Mouse (Mus musculus) kidney, postnatal 0 days (tissue): Measurements from ENCODE around the gene Pou2f1. TPM values are rescaled to one million over a fixed set of nuclear protein-coding genes. Genes with fewer than 3 reads are reported as not detected.

Experiments
- ATAC-seq: fragments of 200-750 bp; cut with Nextera tagmentation; replicated peaks from 2 replicates; pipeline ENCODE4 v1.8.0; 2017; ENCODE audit warnings: low read depth, moderate number of reproducible peaks, moderate TSS enrichment, moderate library complexity; ENCODE audit not compliant: low FRiP score
- DNase-seq: peaks from one replicate; pipeline ENCODE4 v3.0.0-alpha.2; 2016; ENCODE audit warnings: low spot score
- H3K27ac ChIP-seq: fragments of 300-500 bp; sonication (generic); 2 replicates; pipeline ENCODE4 v1.5.1; 2014; ENCODE audit warnings: mild to moderate bottlenecking
- H3K27me3 ChIP-seq: fragments of 300-500 bp; sonication (generic); 2 replicates; pipeline ENCODE4 v1.6.1; 2014; ENCODE audit warnings: low read length, mixed read lengths; ENCODE audit not compliant: insufficient read depth
- H3K36me3 ChIP-seq: fragments of 300-500 bp; sonication (generic); 2 replicates; pipeline ENCODE4 v1.6.1; 2014; ENCODE audit warnings: low read length, mixed read lengths; ENCODE audit not compliant: insufficient read depth
- H3K4me1 ChIP-seq: fragments of 300-500 bp; sonication (generic); replicated peaks from 2 replicates; pipeline ENCODE4 v1.6.1; 2014; ENCODE audit warnings: antibody characterized with exemption, low read length, mixed read lengths; ENCODE audit not compliant: insufficient read depth
- H3K4me2 ChIP-seq: fragments of 300-500 bp; sonication (generic); 2 replicates; pipeline ENCODE4 v1.6.1; 2014; ENCODE audit warnings: mild to moderate bottlenecking, low read length, moderate library complexity, mixed read lengths
- H3K4me3 ChIP-seq: fragments of 300-500 bp; sonication (generic); replicated peaks from 2 replicates; pipeline ENCODE4 v1.5.1; 2014; ENCODE audit warnings: low read depth, low read length
- H3K9ac ChIP-seq: fragments of 300-500 bp; sonication (generic); 2 replicates; pipeline ENCODE4 v1.6.1; 2014; ENCODE audit warnings: low read depth, low read length
- H3K9me3 ChIP-seq: fragments of 300-500 bp; sonication (generic); replicated peaks from 2 replicates; pipeline ENCODE4 v1.6.1; 2016; ENCODE audit warnings: low read length, inconsistent platforms, mixed read lengths
- CTCF ChIP-seq: IDR thresholded peaks from 2 replicates; pipeline ENCODE4 v1.5.1; 2016; ENCODE audit warnings: antibody characterized with exemption, low read depth, mild to moderate bottlenecking, moderate library complexity
- WGBS: fragments of 180-500 bp; shearing (Covaris S2); extraction: QIAGEN DNeasy Blood & Tissue Kit; methylation state at CpG from one replicate; pipeline ENCODE4 v1.1.7; 2014; 5-methylcytosine and 5-hydroxymethylcytosine counted together
- polyA plus RNA-seq: library from polyadenylated mRNA; unstranded; fragments of >200 nt; fragmentation: Nextera tagmentation; extraction: Ambion mirVana; gene quantifications from 2 replicates; pipeline ENCODE4 v1.2.1, GENCODE M21; 2015

Pou2f1 gene
- polyA plus RNA-seq, 1 experiment from 2014 or later: 11.6 TPM

DNA sequence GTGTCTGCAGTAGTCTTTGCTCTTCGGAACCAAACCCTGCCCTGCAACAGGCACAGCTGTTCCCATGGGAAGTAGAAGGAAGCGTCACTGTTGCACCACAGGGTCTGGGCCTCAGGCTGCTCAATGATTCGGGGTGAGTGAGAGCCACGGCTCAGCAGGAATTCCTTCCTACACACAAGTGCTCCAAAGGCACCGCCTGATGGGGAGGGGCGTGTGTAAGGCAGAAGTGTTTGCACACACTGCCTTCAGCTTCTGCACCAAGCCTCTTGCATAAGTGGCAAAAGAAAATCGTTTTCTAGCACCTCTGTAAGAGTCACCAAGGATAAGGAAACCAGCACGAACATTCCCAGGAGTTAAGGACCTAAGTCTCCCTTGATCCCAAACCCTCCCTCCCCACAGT, 127.8 kb downstream of the Pou2f1 start:
- 60% methylated on average over 8 of the region's 8 CpGs for WGBS
- H3K27me3 ChIP-seq: no peaks in the 10 kb centered on the region
- DNase-seq (no peak), ATAC-seq (no peak)
- no peaks in the 10 kb centered on the region for H3K9me3 ChIP-seq
- no peaks in the 10 kb centered on the region for H3K4me1 ChIP-seq
- H3K4me2 ChIP-seq: no peak overlapping the region
- TF ChIP-seq CTCF: no peak
- peaks cover 17% of the 10 kb centered on the region for H3K36me3 ChIP-seq
- H3K27ac ChIP-seq: no peak overlapping the region
- no peak overlapping the region for H3K4me3 ChIP-seq
- no peak overlapping the region for H3K9ac ChIP-seq

DNA sequence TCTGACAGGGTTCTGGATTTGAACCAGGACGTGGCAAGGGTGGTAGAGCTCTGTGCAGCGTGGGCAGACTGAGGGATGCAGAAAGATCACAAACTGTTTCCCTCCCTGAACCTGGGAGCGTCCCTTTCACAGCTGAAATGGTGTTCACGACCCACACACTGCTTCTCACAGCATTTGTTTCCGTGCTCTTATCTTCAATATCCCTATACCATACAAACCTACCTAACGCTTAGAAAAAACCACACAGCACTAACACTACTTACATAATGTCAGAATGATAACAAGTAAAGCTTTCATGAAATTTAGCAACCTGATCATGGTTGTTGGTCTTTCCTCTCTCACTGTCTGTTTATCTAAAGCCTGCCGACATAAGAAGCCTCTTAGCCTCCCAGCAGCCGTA, 133.8 kb downstream of the Pou2f1 start:
- no peak for ATAC-seq
- H3K27me3 ChIP-seq: no peaks in the 10 kb centered on the region
- WGBS: 87% methylated on average over 8 of the region's 8 CpGs

DNA sequence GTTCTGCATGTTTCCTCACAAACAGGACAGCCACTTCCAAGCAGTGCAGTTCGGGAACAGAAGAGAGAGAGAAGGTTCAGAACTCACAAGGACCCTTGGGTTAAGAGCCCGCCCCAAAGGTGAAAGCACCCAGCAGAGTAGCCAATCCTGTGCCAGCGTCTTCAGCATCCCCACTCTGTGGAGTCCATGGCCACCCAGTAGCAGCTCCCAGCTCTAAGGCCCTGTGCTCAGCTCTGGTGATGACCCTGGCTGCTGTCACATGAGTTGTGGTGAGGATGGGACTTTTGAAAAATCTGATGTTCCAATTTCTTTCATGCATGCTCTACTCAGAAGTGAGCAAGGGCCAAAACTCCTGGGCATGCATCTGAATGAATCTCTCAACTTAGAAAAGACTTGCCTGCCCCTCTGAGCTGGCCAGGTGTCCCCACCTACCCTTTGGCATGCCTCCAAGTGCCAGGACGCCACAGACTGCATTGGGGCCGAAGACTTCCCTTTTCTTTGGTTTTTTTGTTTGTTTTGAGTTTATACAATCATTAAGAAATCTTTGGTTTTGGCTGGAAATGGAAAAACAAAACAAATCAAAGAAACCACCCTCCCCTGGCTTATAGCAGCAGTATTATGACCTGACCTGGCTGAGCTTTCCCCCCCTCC, 135.7 kb downstream of the Pou2f1 start:
- Histone ChIP-seq H3K36me3 (no peaks in the 10 kb centered on the region), H3K4me2 (no peak overlapping the region), H3K4me3 (no peak overlapping the region), H3K9ac (no peak overlapping the region), H3K4me1 (0 out of 2 replicates have a peak, but pooled peaks cover 4% of the 10 kb centered on the region), H3K27me3 (no peaks in the 10 kb centered on the region), H3K9me3 (no peaks in the 10 kb centered on the region), H3K27ac (no peak overlapping the region)
- TF ChIP-seq CTCF: no peak
- WGBS: 68% methylated on average over 5 of the region's 5 CpGs
- ATAC-seq (no peak), DNase-seq (no peak)

More for the DNA sequence above, 133.8 kb downstream of the Pou2f1 start:
- Histone ChIP-seq H3K9ac (no peak overlapping the region), H3K4me2 (no peak overlapping the region), H3K36me3 (no peaks in the 10 kb centered on the region), H3K4me3 (no peak overlapping the region), H3K4me1 (0 out of 2 replicates have a peak, but pooled peaks cover 4% of the 10 kb centered on the region), H3K27ac (no peak overlapping the region), H3K9me3 (no peaks in the 10 kb centered on the region)
- DNase-seq: no peak
- no peak for TF ChIP-seq CTCF

DNA sequence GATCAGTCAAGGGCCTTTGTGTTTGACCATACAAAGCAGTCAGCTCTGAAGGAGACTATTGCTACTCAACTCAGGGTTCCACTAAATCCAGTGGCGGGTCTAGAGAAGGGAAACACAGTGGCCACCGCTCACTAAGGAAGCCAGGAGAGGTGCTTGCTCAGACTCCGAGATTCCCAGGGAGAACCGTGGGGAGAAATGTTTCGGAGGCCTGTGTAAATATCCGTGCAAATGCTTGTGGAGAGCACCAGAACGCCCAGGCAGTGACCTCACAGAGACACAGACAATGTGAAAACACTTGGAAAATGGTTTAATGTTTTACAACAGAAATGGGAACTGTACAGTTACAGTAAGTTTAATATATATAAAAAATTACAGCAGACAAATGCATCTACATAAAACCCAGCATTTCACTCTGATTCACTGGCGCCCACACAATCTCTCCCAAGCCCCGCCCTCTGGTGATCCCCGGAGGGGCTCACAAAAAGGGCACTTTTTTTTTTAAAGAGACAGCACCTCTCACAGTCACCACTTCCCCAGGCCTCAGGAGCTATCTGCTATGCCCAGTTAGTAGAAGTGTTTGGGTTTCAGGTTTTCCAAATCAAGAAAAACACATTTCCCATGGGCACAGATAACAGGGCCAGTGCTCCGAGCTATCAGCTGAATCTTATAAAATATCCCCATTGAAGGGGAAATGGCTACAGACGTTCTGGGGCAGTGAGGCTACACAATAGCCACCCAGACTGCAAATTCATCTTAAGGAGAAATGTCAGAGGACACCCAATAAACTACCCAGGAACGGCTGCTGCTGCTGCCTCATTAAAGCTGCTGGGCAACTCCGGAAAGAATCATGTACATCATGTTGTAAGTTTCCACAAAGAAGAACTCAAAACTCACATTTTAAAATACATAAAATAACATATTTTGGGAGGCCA, 137.3 kb downstream of the Pou2f1 start:
- no peak overlapping the region for H3K9ac ChIP-seq
- ATAC-seq (no peak), DNase-seq (peak; percentile 59)
- H3K4me1 ChIP-seq: peaks cover 8% of the 10 kb centered on the region; the same call in 1 of the 2 replicates
- no peaks in the 10 kb centered on the region for H3K9me3 ChIP-seq
- 0 out of 2 replicates have a peak overlapping the region, but pooled peaks have one; percentile 1 for H3K4me2 ChIP-seq
- H3K27ac ChIP-seq: no peak overlapping the region; the same call in 1 of the 2 replicates
- no peak for TF ChIP-seq CTCF
- WGBS: 40% methylated on average over 14 of the region's 14 CpGs
- no peaks in the 10 kb centered on the region for H3K27me3 ChIP-seq
- H3K4me3 ChIP-seq: no peak overlapping the region
- H3K36me3 ChIP-seq: no peaks in the 10 kb centered on the region

DNA sequence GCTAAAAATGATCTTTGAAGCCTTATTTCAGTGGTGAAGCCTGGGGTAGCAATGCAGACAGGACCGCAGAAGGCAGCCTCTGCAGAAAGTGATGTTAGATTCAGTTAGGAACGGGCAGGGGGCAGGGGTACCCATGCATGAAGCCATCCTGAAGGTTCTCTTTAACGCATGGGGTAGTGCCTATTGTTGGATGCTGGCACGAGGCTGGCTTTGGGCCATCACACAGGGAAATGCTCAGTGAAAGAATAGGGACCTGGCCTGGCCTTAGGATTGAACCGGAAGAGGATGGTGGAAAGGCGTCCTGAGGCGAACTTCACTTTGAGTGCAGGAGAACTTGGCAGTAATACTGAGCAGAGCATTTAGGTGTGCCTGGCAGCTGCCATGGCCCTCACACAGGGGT, 140.4 kb downstream of the Pou2f1 start:
- Histone ChIP-seq H3K4me3 (no peak overlapping the region), H3K36me3 (no peaks in the 10 kb centered on the region), H3K4me2 (no peak overlapping the region), H3K4me1 (peaks cover 8% of the 10 kb centered on the region; the same call in 1 of the 2 replicates), H3K27ac (no peak overlapping the region), H3K9me3 (no peaks in the 10 kb centered on the region), H3K27me3 (no peaks in the 10 kb centered on the region), H3K9ac (no peak overlapping the region)
- TF ChIP-seq CTCF: no peak
- ATAC-seq: no peak
- WGBS: 65% methylated on average over 7 of the region's 7 CpGs
- no peak for DNase-seq

DNA sequence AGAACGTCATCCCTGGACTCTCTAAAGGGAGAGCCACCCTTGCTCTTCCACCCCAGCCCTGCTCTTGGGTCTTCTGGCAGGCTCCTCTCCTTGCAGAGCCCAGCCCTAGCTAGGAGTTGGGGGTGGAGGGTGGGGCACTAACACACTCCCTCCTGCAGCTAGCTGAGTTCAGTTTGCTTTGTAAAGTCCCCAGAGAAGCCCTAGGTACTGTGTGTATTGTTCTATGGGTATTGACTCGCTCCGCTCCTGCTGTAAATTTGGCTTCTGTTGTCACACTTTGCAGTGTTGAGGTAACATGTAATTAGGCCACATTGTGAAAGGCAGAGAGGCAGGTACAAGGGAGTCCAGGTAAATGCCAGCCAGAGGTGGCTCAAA, 141.3 kb downstream of the Pou2f1 start:
- H3K27me3 ChIP-seq: no peaks in the 10 kb centered on the region
- H3K9me3 ChIP-seq: no peaks in the 10 kb centered on the region
- no peaks in the 10 kb centered on the region for H3K36me3 ChIP-seq
- H3K4me3 ChIP-seq: no peak overlapping the region
- H3K4me2 ChIP-seq: no peak overlapping the region
- no peak overlapping the region for H3K9ac ChIP-seq
- ATAC-seq (no peak), DNase-seq (no peak)
- WGBS: 66% methylated on average over 3 of the region's 3 CpGs
- no peak overlapping the region for H3K27ac ChIP-seq
- H3K4me1 ChIP-seq: peaks cover 8% of the 10 kb centered on the region; the same call in 1 of the 2 replicates
- TF ChIP-seq CTCF: no peak
